Mouse (Mus musculus): ENCODE measurements around the gene Tmem128. TPM values are rescaled to one million over a fixed set of nuclear protein-coding genes. Genes with fewer than 3 reads are reported as not detected.
A peak's percentile ranks its signal among the peaks of the same experiment; 100 is the strongest.

Gene Tmem128
- polyA plus RNA-seq, 1 experiment = 61.4 TPM

- Histone ChIP-seq H3K9me3 (no peaks in the 10 kb centered on the region), H3K36me3 (replicated peaks; ENCODE audit: low read length) (peaks cover 10% of the 10 kb centered on the region), H3K4me1 (peaks cover 61% of the 10 kb centered on the region), H3K27me3 (replicated peaks) (peaks cover 71% of the 10 kb centered on the region), H3K4me3 (replicated peaks) (peak overlapping the region; percentile 77)
- no peak for TF ChIP-seq GATA1 (IDR thresholded peaks at IDR 0.05; ENCODE audit: borderline replicate concordance, low read length)
- TF ChIP-seq FLI1 (IDR thresholded peaks at IDR 0.05; ENCODE audit: low read length) = no peak
Measured at GRCm38 (mm10) chr5:38276451-38276850, 16.5 kb downstream of the Tmem128 start.

DNA sequence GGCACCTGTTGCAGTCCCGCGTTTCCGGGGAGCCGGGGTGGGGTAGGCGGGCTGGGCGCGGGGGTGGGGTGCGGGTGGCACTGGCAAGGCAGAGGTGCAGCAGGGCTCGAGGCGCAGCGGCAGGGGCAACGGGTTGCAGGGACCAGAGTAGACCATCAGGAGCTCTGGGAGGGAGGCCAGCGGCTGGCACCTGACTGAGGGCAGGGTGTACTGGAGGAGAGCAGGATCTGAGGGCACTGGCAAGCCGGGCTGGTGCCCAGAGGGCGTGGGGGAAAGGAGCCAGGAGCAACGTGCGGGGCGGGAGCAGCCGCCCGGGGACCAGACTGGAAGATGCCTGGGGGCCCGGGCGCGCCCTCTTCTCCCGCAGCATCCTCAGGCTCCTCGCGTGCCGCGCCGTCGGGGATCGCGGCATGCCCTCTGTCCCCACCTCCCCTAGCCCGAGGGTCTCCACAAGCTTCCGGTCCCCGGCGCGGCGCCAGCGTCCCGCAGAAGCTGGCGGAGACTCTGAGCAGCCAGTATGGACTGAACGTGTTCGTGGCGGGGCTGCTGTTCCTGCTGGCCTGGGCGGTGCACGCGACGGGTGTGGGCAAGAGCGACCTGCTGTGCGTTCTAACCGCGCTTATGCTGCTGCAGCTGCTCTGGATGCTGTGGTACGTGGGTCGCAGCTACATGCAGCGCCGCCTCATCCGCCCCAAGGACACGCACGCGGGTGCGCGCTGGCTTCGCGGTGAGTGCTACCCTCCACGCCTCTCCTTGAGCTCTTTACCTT lies 17.3 kb downstream of the Tmem128 start:
- Histone ChIP-seq H3K27me3 (replicated peaks) (peaks cover 77% of the 10 kb centered on the region), H3K4me1 (peaks cover 61% of the 10 kb centered on the region), H3K4me3 (replicated peaks) (peak overlapping the region; percentile 87), H3K36me3 (replicated peaks; ENCODE audit: low read length) (peaks cover 4% of the 10 kb centered on the region), H3K9me3 (no peaks in the 10 kb centered on the region)
- TF ChIP-seq GATA1 (IDR thresholded peaks at IDR 0.05; ENCODE audit: borderline replicate concordance, low read length) = no peak
- TF ChIP-seq FLI1 (IDR thresholded peaks at IDR 0.05; ENCODE audit: low read length) = no peak

GRCm38 (mm10) chr5:38277936-38278600 lies 18.1 kb downstream of the Tmem128 start:
- TF ChIP-seq FLI1 (IDR thresholded peaks at IDR 0.05; ENCODE audit: low read length) (no peak), GATA1 (IDR thresholded peaks at IDR 0.05; ENCODE audit: borderline replicate concordance, low read length) (no peak)
- H3K4me3 ChIP-seq (replicated peaks) = no peak overlapping the region
- H3K36me3 ChIP-seq (replicated peaks; ENCODE audit: low read length) = no peaks in the 10 kb centered on the region
- H3K9me3 ChIP-seq = no peaks in the 10 kb centered on the region
- peaks cover 81% of the 10 kb centered on the region for H3K27me3 ChIP-seq (replicated peaks)
- H3K4me1 ChIP-seq = peaks cover 60% of the 10 kb centered on the region

DNA sequence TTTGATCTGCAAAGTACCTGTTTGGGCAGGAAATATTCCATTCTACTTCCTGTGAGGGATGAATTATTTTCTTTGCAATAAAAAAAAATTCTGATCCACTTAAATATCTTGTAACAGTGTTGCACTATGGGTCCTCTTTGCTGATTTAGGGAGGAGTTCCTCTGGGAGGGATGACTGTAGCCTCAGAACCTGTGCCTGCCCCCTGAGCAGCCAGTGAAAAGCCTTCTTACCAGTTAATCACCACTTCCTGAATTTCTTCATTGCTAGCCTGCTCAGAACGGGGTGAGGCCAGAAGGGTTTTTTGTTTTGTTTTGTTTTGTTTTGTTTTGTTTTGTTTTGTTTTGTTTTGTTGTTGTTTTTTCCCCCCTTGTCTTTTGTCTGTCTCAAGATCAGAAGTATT lies 20.1 kb downstream of the Tmem128 start:
- Histone ChIP-seq H3K9me3 (no peaks in the 10 kb centered on the region), H3K27me3 (replicated peaks) (peaks cover 64% of the 10 kb centered on the region), H3K36me3 (replicated peaks; ENCODE audit: low read length) (no peaks in the 10 kb centered on the region), H3K4me1 (peaks cover 43% of the 10 kb centered on the region), H3K4me3 (replicated peaks) (no peak overlapping the region)
- TF ChIP-seq FLI1 (IDR thresholded peaks at IDR 0.05; ENCODE audit: low read length) (no peak), GATA1 (IDR thresholded peaks at IDR 0.05; ENCODE audit: borderline replicate concordance, low read length) (no peak)

DNA sequence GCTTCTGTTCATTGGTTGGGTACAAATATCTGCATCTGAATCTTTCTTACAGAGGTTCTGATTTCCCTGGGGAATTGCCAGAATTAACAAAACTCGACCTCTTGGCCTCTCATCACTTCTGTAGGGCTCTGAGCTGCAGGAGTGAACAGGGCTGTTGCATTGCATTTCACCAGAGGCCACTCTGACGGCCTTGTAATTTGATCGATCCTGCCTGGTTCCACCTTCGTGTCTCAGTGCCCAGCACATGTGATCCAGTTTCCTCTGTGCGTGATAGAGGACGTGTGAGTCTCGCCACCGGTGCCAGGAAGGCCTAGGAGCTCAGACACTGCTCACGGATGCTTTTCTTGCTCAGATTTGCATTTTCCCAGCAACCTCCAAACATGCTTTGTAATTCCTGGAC lies 25.7 kb downstream of the Tmem128 start:
- Histone ChIP-seq H3K9me3 (peaks cover 11% of the 10 kb centered on the region), H3K36me3 (replicated peaks; ENCODE audit: low read length) (no peaks in the 10 kb centered on the region), H3K4me1 (peaks cover 1% of the 10 kb centered on the region; the same call in 1 of the 2 replicates), H3K4me3 (replicated peaks) (no peak overlapping the region), H3K27me3 (replicated peaks) (peaks cover 21% of the 10 kb centered on the region)
- no peak for TF ChIP-seq FLI1 (IDR thresholded peaks at IDR 0.05; ENCODE audit: low read length)

DNA sequence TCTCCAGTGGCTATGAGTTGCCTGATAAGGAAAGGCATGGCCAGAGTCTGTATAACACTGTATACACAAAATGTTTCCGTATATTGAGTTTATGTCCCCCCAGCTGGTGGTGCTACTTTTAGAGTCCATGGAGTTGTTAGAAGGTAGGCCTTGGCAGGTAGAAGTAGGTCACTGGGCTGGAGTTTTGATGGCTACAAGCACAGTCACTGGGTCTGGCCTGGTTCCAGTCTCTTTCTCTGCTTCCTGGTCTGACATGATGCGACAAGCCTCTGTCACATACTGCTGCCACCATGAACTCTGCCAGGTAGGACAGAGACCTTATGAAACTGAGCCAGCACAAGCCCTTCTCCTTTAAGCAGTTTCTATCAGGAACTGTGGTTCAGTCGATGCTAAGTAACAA lies 28.5 kb downstream of the Tmem128 start:
- Histone ChIP-seq H3K9me3 (peaks cover 18% of the 10 kb centered on the region), H3K36me3 (replicated peaks; ENCODE audit: low read length) (no peaks in the 10 kb centered on the region), H3K4me3 (replicated peaks) (no peak overlapping the region), H3K27me3 (replicated peaks) (peaks cover 12% of the 10 kb centered on the region), H3K4me1 (no peaks in the 10 kb centered on the region)
- no peak for TF ChIP-seq GATA1 (IDR thresholded peaks at IDR 0.05; ENCODE audit: borderline replicate concordance, low read length)
- no peak for TF ChIP-seq FLI1 (IDR thresholded peaks at IDR 0.05; ENCODE audit: low read length)

DNA sequence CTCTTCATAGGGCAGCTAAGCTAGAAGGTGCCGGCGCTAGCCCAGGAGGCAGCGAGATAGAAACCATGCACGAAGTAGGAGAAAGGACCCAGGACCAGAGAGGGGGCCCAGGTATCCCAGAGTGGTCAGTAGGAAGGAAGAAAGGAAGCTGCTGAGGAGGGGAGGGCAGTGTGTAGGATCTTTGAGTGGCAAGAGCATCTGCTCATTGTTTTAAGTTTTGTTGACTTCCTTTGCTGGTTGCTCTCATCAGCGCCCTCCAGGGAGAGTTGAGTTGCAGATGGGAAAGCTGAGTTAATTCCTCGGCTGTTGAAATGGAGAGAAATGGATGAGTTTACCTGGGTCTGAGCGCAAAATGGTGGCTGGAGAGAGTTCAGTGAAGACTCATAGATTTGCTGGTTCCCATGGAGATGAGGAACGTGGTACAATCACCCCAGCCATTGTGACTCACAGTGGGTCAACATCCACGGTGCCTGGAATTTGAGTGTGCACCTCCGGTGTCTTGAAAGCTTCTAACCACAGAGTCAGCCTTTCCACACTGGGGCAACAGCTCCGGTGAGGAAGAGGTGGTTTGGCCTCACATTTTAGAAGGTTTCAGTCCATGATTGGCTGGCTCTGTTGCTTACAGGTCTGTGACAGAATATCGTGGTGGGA lies 41.9 kb downstream of the Tmem128 start:
- no peaks in the 10 kb centered on the region for H3K36me3 ChIP-seq (replicated peaks; ENCODE audit: low read length)
- H3K27me3 ChIP-seq (replicated peaks) = peaks cover 33% of the 10 kb centered on the region
- no peak overlapping the region for H3K4me3 ChIP-seq (replicated peaks)
- TF ChIP-seq GATA1 (IDR thresholded peaks at IDR 0.05; ENCODE audit: borderline replicate concordance, low read length) (no peak), FLI1 (IDR thresholded peaks at IDR 0.05; ENCODE audit: low read length) (no peak)
- no peaks in the 10 kb centered on the region for H3K4me1 ChIP-seq
- H3K9me3 ChIP-seq = no peaks in the 10 kb centered on the region

GRCm38 (mm10) chr5:38302651-38303050 lies 42.7 kb downstream of the Tmem128 start:
- Histone ChIP-seq H3K27me3 (replicated peaks) (peaks cover 31% of the 10 kb centered on the region), H3K36me3 (replicated peaks; ENCODE audit: low read length) (no peaks in the 10 kb centered on the region), H3K4me1 (peaks cover 2% of the 10 kb centered on the region; the same call in 1 of the 2 replicates), H3K4me3 (replicated peaks) (no peak overlapping the region), H3K9me3 (no peaks in the 10 kb centered on the region)
- TF ChIP-seq GATA1 (IDR thresholded peaks at IDR 0.05; ENCODE audit: borderline replicate concordance, low read length) (no peak), FLI1 (IDR thresholded peaks at IDR 0.05; ENCODE audit: low read length) (no peak)

- no peaks in the 10 kb centered on the region for H3K9me3 ChIP-seq
- H3K4me1 ChIP-seq = peaks cover 22% of the 10 kb centered on the region
- TF ChIP-seq GATA1 (IDR thresholded peaks at IDR 0.05; ENCODE audit: borderline replicate concordance, low read length) (no peak), FLI1 (IDR thresholded peaks at IDR 0.05; ENCODE audit: low read length) (no peak)
- H3K27me3 ChIP-seq (replicated peaks) = peaks cover 44% of the 10 kb centered on the region
- H3K4me3 ChIP-seq (replicated peaks) = no peak overlapping the region
- no peaks in the 10 kb centered on the region for H3K36me3 ChIP-seq (replicated peaks; ENCODE audit: low read length)
Measured at GRCm38 (mm10) chr5:38305241-38305640, 45.3 kb downstream of the Tmem128 start.

Measured in megakaryocyte, embryonic 14.5 days (primary cell).